Comparison of ENCODE assay signal across 18 mouse cellular contexts in the genomic region with DNA sequence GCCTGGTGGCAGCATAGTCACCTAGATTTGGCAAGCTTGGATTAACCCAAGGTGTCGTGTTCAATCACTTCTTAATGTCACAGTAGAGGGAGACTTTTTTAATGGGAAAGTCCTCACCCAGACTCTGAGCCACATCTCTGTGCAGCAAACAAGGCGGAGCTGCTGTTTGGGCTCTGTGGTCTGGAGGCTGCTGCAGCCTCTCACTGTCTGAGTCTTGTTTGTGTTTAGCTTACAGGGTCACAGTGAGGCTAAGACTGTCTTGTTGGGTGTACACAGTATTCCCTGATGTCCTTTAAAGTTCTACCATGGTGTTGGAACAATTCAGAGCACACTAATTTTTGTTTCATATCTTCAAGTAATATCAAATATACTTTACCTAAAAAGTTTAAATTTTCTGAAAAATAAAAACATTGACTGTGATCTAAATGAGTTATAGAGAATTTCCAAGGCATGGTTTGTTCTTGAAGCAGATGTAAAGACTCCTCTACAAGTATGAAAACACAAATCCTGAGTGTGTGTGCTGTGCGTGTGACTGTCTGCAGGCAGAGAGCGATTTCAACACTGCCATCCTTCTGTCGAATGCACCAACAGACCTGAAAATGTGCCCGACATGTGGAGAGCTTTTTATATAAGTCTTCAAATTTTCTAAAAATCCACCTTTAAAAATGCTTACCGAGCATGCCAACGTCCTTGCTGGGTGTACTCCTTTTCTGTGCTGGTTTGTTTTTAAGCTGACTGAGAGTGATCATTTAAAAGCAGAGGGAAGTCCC. TPM values are rescaled to one million over a fixed set of nuclear protein-coding genes. Genes with fewer than 3 reads are reported as not detected.
DNase-seq lines count a peak whose midpoint lies in the region; ATAC-seq and TF ChIP-seq lines count a peak whose summit lies in the region.
"Had no signal": no experiment of that assay in that cellular context is flagged by ENCODE, and none has a peak within 500 bp of the region (broad histone marks: within the 10 kb centered on the region; RNA-seq: fewer than 3 reads in every experiment).

No protein-coding gene starts in this region.

- H3K27me3 ChIP-seq in hindbrain, embryonic 12.5 days, result no peaks in the 10 kb centered on the region
- no peaks in the 10 kb centered on the region for H3K27me3 ChIP-seq in hindbrain, embryonic 14.5 days (ENCODE audit: control insufficient read depth, insufficient read depth, low read length)
- H3K27me3 ChIP-seq in lung, embryonic 14.5 days (ENCODE audit: insufficient read depth, low read length), result no peaks in the 10 kb centered on the region
- no peaks in the 10 kb centered on the region for H3K27me3 ChIP-seq in embryonic facial prominence, embryonic 13.5 days
- H3K27me3 ChIP-seq: embryonic facial prominence, embryonic 15.5 days; limb, embryonic 15.5 days; liver, embryonic 15.5 days had no signal

- TF ChIP-seq CTCF in lung, embryonic 14.5 days (IDR thresholded peaks at IDR 0.05; ENCODE audit: low read depth), result no peak

- H3K9ac ChIP-seq in hindbrain, embryonic 12.5 days, result no peak overlapping the region
- H3K9ac ChIP-seq in hindbrain, embryonic 14.5 days, result no peak overlapping the region
- no peak overlapping the region for H3K9ac ChIP-seq in lung, embryonic 14.5 days
- no peak overlapping the region for H3K9ac ChIP-seq in embryonic facial prominence, embryonic 13.5 days
- H3K9ac ChIP-seq: embryonic facial prominence, embryonic 15.5 days; heart, embryonic 12.5 days; limb, embryonic 15.5 days; liver, embryonic 15.5 days had no signal

- no peak overlapping the region for H3K4me2 ChIP-seq in hindbrain, embryonic 12.5 days (replicated peaks)
- no peak overlapping the region for H3K4me2 ChIP-seq in hindbrain, embryonic 14.5 days (replicated peaks)
- H3K4me2 ChIP-seq in lung, embryonic 14.5 days, result no peak overlapping the region
- no peak overlapping the region for H3K4me2 ChIP-seq in embryonic facial prominence, embryonic 13.5 days
- H3K4me2 ChIP-seq: embryonic facial prominence, embryonic 15.5 days; heart, embryonic 12.5 days; limb, embryonic 15.5 days; liver, embryonic 15.5 days had no signal

- peak overlapping the region; percentile 62 for H3K27ac ChIP-seq in hindbrain, embryonic 12.5 days
- H3K27ac ChIP-seq in hindbrain, embryonic 14.5 days, result no peak overlapping the region
- peak overlapping the region; percentile 69 for H3K27ac ChIP-seq in lung, embryonic 14.5 days (ENCODE audit: low read depth)
- peak overlapping the region; percentile 45 for H3K27ac ChIP-seq in embryonic facial prominence, embryonic 13.5 days
- H3K27ac ChIP-seq: embryonic facial prominence, embryonic 15.5 days; hindbrain, postnatal 0 days; limb, embryonic 15.5 days; liver, embryonic 15.5 days had no signal

- H3K4me1 ChIP-seq in hindbrain, embryonic 12.5 days, result peaks cover 15% of the 10 kb centered on the region
- peaks cover 16% of the 10 kb centered on the region for H3K4me1 ChIP-seq in hindbrain, embryonic 14.5 days (replicated peaks; ENCODE audit: control insufficient read depth, insufficient read depth, low read length)
- H3K4me1 ChIP-seq in lung, embryonic 14.5 days (ENCODE audit: insufficient read depth), result peaks cover 13% of the 10 kb centered on the region; the same call in 1 of the 2 replicates
- peaks cover 32% of the 10 kb centered on the region for H3K4me1 ChIP-seq in embryonic facial prominence, embryonic 13.5 days
- H3K4me1 ChIP-seq: embryonic facial prominence, embryonic 15.5 days; limb, embryonic 15.5 days; liver, embryonic 15.5 days had no signal

- ATAC-seq in hindbrain, embryonic 12.5 days (ENCODE audit: low FRiP score), result no peak
- ATAC-seq in hindbrain, embryonic 14.5 days (ENCODE audit: low FRiP score), result no peak
- peak; percentile 48; the same call in 1 of the 2 replicates for ATAC-seq in lung, embryonic 14.5 days (ENCODE audit: insufficient read depth)
- no peak for ATAC-seq in embryonic facial prominence, embryonic 13.5 days (ENCODE audit: insufficient number of reproducible peaks, insufficient read depth, low FRiP score, low TSS enrichment, low read depth)
- ATAC-seq in inflammation-experienced regulatory T-cells, adult 6 months, result no peak
- ATAC-seq: hindbrain, postnatal 0 days had no signal

- H3K9me3 ChIP-seq in hindbrain, embryonic 12.5 days (replicated peaks), result 0 out of 2 replicates have a peak, but pooled peaks cover 4% of the 10 kb centered on the region
- no peaks in the 10 kb centered on the region for H3K9me3 ChIP-seq in hindbrain, embryonic 14.5 days (ENCODE audit: control insufficient read depth, low read length)
- H3K9me3 ChIP-seq in lung, embryonic 14.5 days (ENCODE audit: low read depth, low read length), result 0 out of 2 replicates have a peak, but pooled peaks cover 4% of the 10 kb centered on the region
- peaks cover 4% of the 10 kb centered on the region; the same call in 1 of the 2 replicates for H3K9me3 ChIP-seq in embryonic facial prominence, embryonic 13.5 days
- H3K9me3 ChIP-seq: embryonic facial prominence, embryonic 15.5 days; limb, embryonic 15.5 days; liver, embryonic 15.5 days had no signal

- no peaks in the 10 kb centered on the region for H3K36me3 ChIP-seq in hindbrain, embryonic 12.5 days
- H3K36me3 ChIP-seq in hindbrain, embryonic 14.5 days (replicated peaks; ENCODE audit: control insufficient read depth, insufficient read depth), result no peaks in the 10 kb centered on the region
- H3K36me3 ChIP-seq in lung, embryonic 14.5 days (ENCODE audit: insufficient read depth), result no peaks in the 10 kb centered on the region
- H3K36me3 ChIP-seq in embryonic facial prominence, embryonic 13.5 days, result peaks cover 22% of the 10 kb centered on the region

- DNase-seq in hindbrain, embryonic 14.5 days (ENCODE audit: low spot score), result no peak
- peak; percentile 68 for DNase-seq in lung, embryonic 14.5 days
- DNase-seq in lung, postnatal 10 days, result no peak
- DNase-seq in brain, adult 2 months (ENCODE audit: low read depth, low spot score), result peak; percentile 61
- DNase-seq in thymus, postnatal 14 days, result no peak
- DNase-seq: cerebellum, adult 8-10 months; heart, postnatal 14 days; kidney, adult 8-10 months; layer of hippocampus, postnatal 36 days; spleen, adult 18-20 months had no signal

- WGBS in hindbrain, embryonic 12.5 days, result 83% methylated on average over 8 of the region's 8 CpGs
- WGBS in hindbrain, embryonic 14.5 days, result 79% methylated on average over 8 of the region's 8 CpGs
- 47% methylated on average over 8 of the region's 8 CpGs for WGBS in lung, embryonic 14.5 days
- WGBS in embryonic facial prominence, embryonic 13.5 days, result 77% methylated on average over 8 of the region's 8 CpGs

- H3K4me3 ChIP-seq in hindbrain, embryonic 12.5 days, result no peak overlapping the region
- H3K4me3 ChIP-seq in hindbrain, embryonic 14.5 days (replicated peaks; ENCODE audit: low read length), result no peak overlapping the region
- H3K4me3 ChIP-seq in lung, embryonic 14.5 days (ENCODE audit: low read depth, low read length), result no peak overlapping the region
- H3K4me3 ChIP-seq in embryonic facial prominence, embryonic 13.5 days, result no peak overlapping the region
- H3K4me3 ChIP-seq: embryonic facial prominence, embryonic 15.5 days; heart, embryonic 12.5 days; limb, embryonic 15.5 days; liver, embryonic 15.5 days had no signal

RNA-seq across cellular contexts. Expression of a gene that starts 27.4 kb away (rescaled TPM):
- polyA plus RNA-seq in hindbrain, embryonic 12.5 days (2016; fragmentation: Nextera tagmentation; extraction: Ambion mirVana), result 15.9 and 18.9 TPM in 2 replicates
- polyA plus RNA-seq in hindbrain, embryonic 14.5 days (2014; fragmentation: Nextera tagmentation; extraction: Ambion mirVana), result 13.6 and 14.1 TPM in 2 replicates
- 29.2 and 29.6 TPM in 2 replicates for polyA plus RNA-seq in lung, embryonic 14.5 days (2014; fragmentation: Nextera tagmentation; extraction: Ambion mirVana)
- 30.0 and 33.6 TPM in 2 replicates for polyA plus RNA-seq in embryonic facial prominence, embryonic 13.5 days (2015; fragmentation: Nextera tagmentation; extraction: Ambion mirVana)
- 10 to 100 TPM in 2 of 3 experiments, 1 to 10 TPM in 1; 5.2 to 13.7 (median 10.6) TPM for polyA plus RNA-seq in inflammation-experienced regulatory T-cells, adult 6 months (2017; shearing (Covaris generic))

Comparison
In these comparisons a context has a peak if more than half of its experiments do, and no peak if none do; other contexts are left out.
1. DNase-seq: peak in lung, embryonic 14.5 days (single experiment) and brain, adult 2 months (single experiment); none in hindbrain, embryonic 14.5 days (single experiment), lung, postnatal 10 days (single experiment) and thymus, postnatal 14 days (single experiment).